ENCODE assay signal across 24 mouse cellular contexts in genomic region chr1:36877126-36877525, GRCm38 (mm10).
DNase-seq lines count a peak whose midpoint lies in the region; ATAC-seq and TF ChIP-seq lines count a peak whose summit lies in the region.
"Had no signal": no experiment of that assay in that cellular context is flagged by ENCODE, and none has a peak within 500 bp of the region (broad histone marks: within the 10 kb centered on the region; RNA-seq: fewer than 3 reads in every experiment).

No protein-coding gene starts in this region.

- no peak overlapping the region for H3K9ac ChIP-seq in liver, embryonic 14.5 days (replicated peaks)
- H3K9ac ChIP-seq in liver, embryonic 11.5 days (ENCODE audit: low read depth, low read length), result no peak overlapping the region
- H3K9ac ChIP-seq: embryonic facial prominence, embryonic 12.5 days; embryonic facial prominence, embryonic 15.5 days; forebrain, postnatal 0 days; heart, embryonic 13.5 days; hindbrain, embryonic 14.5 days had no signal

- no peak overlapping the region for H3K4me2 ChIP-seq in liver, embryonic 14.5 days (ENCODE audit: low read depth)
- no peak overlapping the region for H3K4me2 ChIP-seq in liver, embryonic 11.5 days
- H3K4me2 ChIP-seq: embryonic facial prominence, embryonic 12.5 days; embryonic facial prominence, embryonic 15.5 days; heart, embryonic 13.5 days; hindbrain, embryonic 14.5 days had no signal

- ATAC-seq in liver, embryonic 14.5 days (ENCODE audit: insufficient read depth), result peak; percentile 51
- no peak for ATAC-seq in liver, embryonic 11.5 days (replicated peaks; ENCODE audit: low FRiP score)
- ATAC-seq in G1E (ENCODE audit: extremely low read depth, insufficient number of reproducible peaks, low FRiP score, poor library complexity, severe bottlenecking), result peak; percentile 22
- ATAC-seq: forebrain, embryonic 14.5 days; forebrain, postnatal 0 days; hindbrain, postnatal 0 days; inflammation-experienced regulatory T-cells, adult 6 months had no signal

- H3K9me3 ChIP-seq in liver, embryonic 14.5 days (ENCODE audit: control insufficient read depth, low read length), result no peaks in the 10 kb centered on the region
- no peaks in the 10 kb centered on the region for H3K9me3 ChIP-seq in liver, embryonic 11.5 days (ENCODE audit: control insufficient read depth, low read length)
- no peaks in the 10 kb centered on the region for H3K9me3 ChIP-seq in G1E (replicated peaks)
- H3K9me3 ChIP-seq: embryonic facial prominence, embryonic 12.5 days; embryonic facial prominence, embryonic 15.5 days; heart, embryonic 10.5 days; heart, embryonic 13.5 days had no signal

- DNase-seq in liver, embryonic 14.5 days (ENCODE audit: low read depth in 3 of 3, low spot score in 3 of 3), result peak in 1 of 3 experiments; percentile 26
- no peak for DNase-seq in liver, embryonic 11.5 days (ENCODE audit: low spot score)
- DNase-seq in G1E (ENCODE audit: low spot score), result no peak
- DNase-seq in c-Kit-positive CD71-positive TER-119-positive erythroid progenitor cells, embryonic 14.5 days (ENCODE audit: low spot score), result peak; percentile 18
- DNase-seq in left cerebral cortex, postnatal 14 days (ENCODE audit: low spot score in 2 of 2), result no peak
- no peak for DNase-seq in gastrocnemius, postnatal 25 days
- DNase-seq: adrenal gland, adult 2 months; adrenal gland, postnatal 14 days; cerebellum, adult 18-20 months; cerebellum, adult 9-10 months; cerebellum, postnatal 25 days; forebrain, postnatal 0 days; gastrocnemius, postnatal 36 days; heart, adult 2 months; heart, postnatal 14 days; heart, postnatal 4 days had no signal

- H3K36me3 ChIP-seq in liver, embryonic 14.5 days (replicated peaks; ENCODE audit: control insufficient read depth, insufficient read depth, low read depth), result peaks cover 20% of the 10 kb centered on the region
- H3K36me3 ChIP-seq in liver, embryonic 11.5 days (ENCODE audit: control insufficient read depth, insufficient read depth, low read length), result peaks cover 3% of the 10 kb centered on the region; the same call in 1 of the 2 replicates
- H3K36me3 ChIP-seq in G1E (replicated peaks), result peaks cover 76% of the 10 kb centered on the region

- H3K4me1 ChIP-seq in liver, embryonic 14.5 days (replicated peaks; ENCODE audit: control insufficient read depth in 2 of 2, insufficient read depth in 2 of 2, low read length in 1 of 2), result peaks cover 0 to 2% of the 10 kb centered on the region in 2 experiments; a peak in 2 of 4 replicates
- H3K4me1 ChIP-seq in liver, embryonic 11.5 days (replicated peaks; ENCODE audit: control insufficient read depth, insufficient read depth, low read length), result no peaks in the 10 kb centered on the region; the same call in 1 of the 2 replicates
- H3K4me1 ChIP-seq in G1E (ENCODE audit: insufficient read depth, low read depth, low read length), result peaks cover 65% of the 10 kb centered on the region
- H3K4me1 ChIP-seq: embryonic facial prominence, embryonic 12.5 days; embryonic facial prominence, embryonic 15.5 days had no signal

- no peak for TF ChIP-seq CTCF in liver, embryonic 14.5 days (IDR thresholded peaks at IDR 0.05; ENCODE audit: low read depth)
- TF ChIP-seq CTCF in G1E (IDR thresholded peaks at IDR 0.05; ENCODE audit: low read depth, low read length), result no peak

- intact Hi-C loops in left cerebral cortex, postnatal 14 days (cut with DNase I), result no loop called here

- no peak overlapping the region for H3K4me3 ChIP-seq in liver, embryonic 14.5 days (ENCODE audit: insufficient read depth in 1 of 2, low read depth in 2 of 2, low read length in 2 of 2)
- no peak overlapping the region for H3K4me3 ChIP-seq in liver, embryonic 11.5 days (ENCODE audit: low read depth, low read length)
- H3K4me3 ChIP-seq in G1E (ENCODE audit: low read depth, low read length), result no peak overlapping the region
- H3K4me3 ChIP-seq: embryonic facial prominence, embryonic 12.5 days; embryonic facial prominence, embryonic 15.5 days; heart, adult 2 months; heart, embryonic 10.5 days; heart, embryonic 13.5 days had no signal

- H3K27me3 ChIP-seq in liver, embryonic 14.5 days (ENCODE audit: control insufficient read depth, insufficient read depth, low read length), result no peaks in the 10 kb centered on the region
- H3K27me3 ChIP-seq in liver, embryonic 11.5 days (replicated peaks; ENCODE audit: control insufficient read depth, insufficient read depth, low read length), result no peaks in the 10 kb centered on the region
- H3K27me3 ChIP-seq in G1E (ENCODE audit: insufficient read depth, low read length), result no peaks in the 10 kb centered on the region
- H3K27me3 ChIP-seq: embryonic facial prominence, embryonic 12.5 days; embryonic facial prominence, embryonic 15.5 days; heart, embryonic 13.5 days had no signal

- no peak overlapping the region for H3K27ac ChIP-seq in liver, embryonic 14.5 days
- H3K27ac ChIP-seq in liver, embryonic 11.5 days (ENCODE audit: low read depth, low read length), result no peak overlapping the region
- H3K27ac ChIP-seq: embryonic facial prominence, embryonic 12.5 days; embryonic facial prominence, embryonic 15.5 days; heart, adult 2 months; heart, embryonic 10.5 days; heart, embryonic 13.5 days; hindbrain, embryonic 14.5 days; hindbrain, postnatal 0 days had no signal

- 14% methylated on average over 1 of the region's 1 CpGs for WGBS in liver, embryonic 14.5 days (ENCODE audit: insufficient replicate concordance)
- 33% methylated on average over 1 of the region's 1 CpGs for WGBS in liver, embryonic 11.5 days

- peak; percentile 68 for TF ChIP-seq EP300 in liver, embryonic 14.5 days (IDR thresholded peaks at IDR 0.05; ENCODE audit: low read depth)
